Mouse (Mus musculus): Measurements from ENCODE around the gene Olfr1076. TPM values are rescaled to one million over a fixed set of nuclear protein-coding genes. Genes with fewer than 3 reads are reported as not detected.
"Not testable (repeated sequence)": the region's sequence is repeated elsewhere in the genome, so short reads cannot be mapped to it uniquely, and the experiment has no call there.

Olfr1076 gene
- not detected in 2 replicates for polyA plus RNA-seq (2016; fragmentation: Nextera tagmentation; extraction: Ambion mirVana)

GRCm38 (mm10) chr2:86508161-86508560, at the start of gene Olfr1076:
Gene Olfr1076, plus strand, starts transcription at chr2:86508461.
- WGBS: 70% methylated on average over 1 of the region's 1 CpGs
- Histone ChIP-seq H3K36me3 (replicated peaks) (no peaks in the 10 kb centered on the region), H3K4me3 (replicated peaks) (no peak within 1 kb of the TSS), H3K4me1 (no peaks in the 10 kb centered on the region), H3K9me3 (no peaks in the 10 kb centered on the region), H3K27me3 (no peaks in the 10 kb centered on the region), H3K4me2 (no peak within 1 kb of the TSS), H3K9ac (no peak within 1 kb of the TSS), H3K27ac (no peak within 1 kb of the TSS)
- ATAC-seq (ENCODE audit: low FRiP score): no peak

GRCm38 (mm10) chr2:86460434-86460833, 47.8 kb upstream of the Olfr1076 start:
- H3K4me1 ChIP-seq: no peaks in the 10 kb centered on the region
- no peak overlapping the region for H3K4me2 ChIP-seq
- WGBS: 74% methylated on average over 1 of the region's 1 CpGs
- H3K9me3 ChIP-seq: no peaks in the 10 kb centered on the region
- no peak overlapping the region for H3K9ac ChIP-seq
- H3K4me3 ChIP-seq (replicated peaks): no peak overlapping the region
- H3K27me3 ChIP-seq: no peaks in the 10 kb centered on the region
- H3K27ac ChIP-seq: no peak overlapping the region
- no peaks in the 10 kb centered on the region for H3K36me3 ChIP-seq (replicated peaks)
- no peak for ATAC-seq (ENCODE audit: low FRiP score)

- Histone ChIP-seq H3K36me3 (replicated peaks) (no peaks in the 10 kb centered on the region), H3K9ac (no peak overlapping the region), H3K27me3 (no peaks in the 10 kb centered on the region), H3K4me3 (replicated peaks) (no peak overlapping the region), H3K4me1 (no peaks in the 10 kb centered on the region), H3K9me3 (no peaks in the 10 kb centered on the region), H3K4me2 (no peak overlapping the region), H3K27ac (no peak overlapping the region)
- WGBS: 41% methylated on average over 10 of the region's 10 CpGs
- ATAC-seq (ENCODE audit: low FRiP score): peak; percentile 83
Observed at GRCm38 (mm10) chr2:86464442-86465109, 43.7 kb upstream of the Olfr1076 start.

GRCm38 (mm10) chr2:86487286-86487685, 21.0 kb upstream of the Olfr1076 start, which contains the start of gene Olfr228:
Gene Olfr228, minus strand, starts transcription at chr2:86487386.
- no peaks in the 10 kb centered on the region for H3K9me3 ChIP-seq
- no peaks in the 10 kb centered on the region for H3K4me1 ChIP-seq
- no peak within 1 kb of the TSS for H3K27ac ChIP-seq
- H3K4me2 ChIP-seq: no peak within 1 kb of the TSS
- no peaks in the 10 kb centered on the region for H3K36me3 ChIP-seq (replicated peaks)
- 35% methylated on average over 1 of the region's 1 CpGs for WGBS
- H3K27me3 ChIP-seq: no peaks in the 10 kb centered on the region
- no peak for ATAC-seq (ENCODE audit: low FRiP score)
- H3K9ac ChIP-seq: no peak within 1 kb of the TSS
- no peak within 1 kb of the TSS for H3K4me3 ChIP-seq (replicated peaks)

- ATAC-seq (ENCODE audit: low FRiP score): no peak
- Histone ChIP-seq H3K27ac (no peak overlapping the region), H3K4me1 (no peaks in the 10 kb centered on the region), H3K36me3 (replicated peaks) (no peaks in the 10 kb centered on the region), H3K9me3 (no peaks in the 10 kb centered on the region), H3K4me2 (no peak overlapping the region), H3K9ac (no peak overlapping the region), H3K27me3 (no peaks in the 10 kb centered on the region), H3K4me3 (replicated peaks) (no peak overlapping the region)
- 67% methylated on average over 1 of the region's 1 CpGs for WGBS
Observed at GRCm38 (mm10) chr2:86530991-86531390, 22.7 kb downstream of the Olfr1076 start.

- no peak for ATAC-seq (ENCODE audit: low FRiP score)
- Histone ChIP-seq H3K36me3 (replicated peaks) (no peaks in the 10 kb centered on the region), H3K4me1 (no peaks in the 10 kb centered on the region), H3K27ac (no peak within 1 kb of the TSS), H3K9ac (no peak within 1 kb of the TSS), H3K4me3 (replicated peaks) (no peak within 1 kb of the TSS), H3K9me3 (no peaks in the 10 kb centered on the region), H3K4me2 (no peak within 1 kb of the TSS), H3K27me3 (no peaks in the 10 kb centered on the region)
- WGBS: 63% methylated on average over 1 of the region's 1 CpGs
Observed at GRCm38 (mm10) chr2:86542380-86542779, 34.1 kb downstream of the Olfr1076 start, which contains the start of gene Olfr1079. Gene Olfr1079, minus strand, starts transcription at chr2:86542480.

- ATAC-seq (ENCODE audit: low FRiP score); H3K9me3 ChIP-seq: not testable (repeated sequence)
Observed at GRCm38 (mm10) chr2:86558135-86558534, 49.9 kb downstream of the Olfr1076 start, which contains the start of gene Olfr1080. Gene Olfr1080, minus strand, starts transcription at chr2:86558235.

More at GRCm38 (mm10) chr2:86558135-86558534, 49.9 kb downstream of the Olfr1076 start, which contains the start of gene Olfr1080:
- not testable (repeated sequence) for H3K27ac ChIP-seq; H3K4me3 ChIP-seq (replicated peaks); H3K4me1 ChIP-seq; H3K27me3 ChIP-seq; H3K9ac ChIP-seq; H3K36me3 ChIP-seq (replicated peaks); H3K4me2 ChIP-seq

Other genes starting within 250 kb of the Olfr1076 start
- not detected in 2 replicates for gene Olfr1051, start 229.4 kb upstream of the Olfr1076 start, polyA plus RNA-seq (2016; fragmentation: Nextera tagmentation; extraction: Ambion mirVana)
- gene Olfr1052, start 216.0 kb upstream of the Olfr1076 start, polyA plus RNA-seq (2016; fragmentation: Nextera tagmentation; extraction: Ambion mirVana): not detected in 2 replicates
- gene Olfr1053, start 193.2 kb upstream of the Olfr1076 start, polyA plus RNA-seq (2016; fragmentation: Nextera tagmentation; extraction: Ambion mirVana): not detected in 2 replicates
- gene Olfr1054, start 173.0 kb upstream of the Olfr1076 start, polyA plus RNA-seq (2016; fragmentation: Nextera tagmentation; extraction: Ambion mirVana): not detected in 2 replicates
- gene Olfr1055, start 158.2 kb upstream of the Olfr1076 start, polyA plus RNA-seq (2016; fragmentation: Nextera tagmentation; extraction: Ambion mirVana): not detected in 2 replicates
- not detected in 2 replicates for gene Olfr1056, start 146.0 kb upstream of the Olfr1076 start, polyA plus RNA-seq (2016; fragmentation: Nextera tagmentation; extraction: Ambion mirVana)
- not detected in 2 replicates for gene Olfr1057, start 130.1 kb upstream of the Olfr1076 start, polyA plus RNA-seq (2016; fragmentation: Nextera tagmentation; extraction: Ambion mirVana)
- gene Olfr1058, start 119.9 kb upstream of the Olfr1076 start, polyA plus RNA-seq (2016; fragmentation: Nextera tagmentation; extraction: Ambion mirVana): not detected in 2 replicates
- not detected in 2 replicates for gene Olfr1061, start 94.4 kb upstream of the Olfr1076 start, polyA plus RNA-seq (2016; fragmentation: Nextera tagmentation; extraction: Ambion mirVana)
- not detected in 2 replicates for gene Olfr1062, start 81.7 kb upstream of the Olfr1076 start, polyA plus RNA-seq (2016; fragmentation: Nextera tagmentation; extraction: Ambion mirVana)
- not detected in 2 replicates for gene Olfr1065, start 57.9 kb upstream of the Olfr1076 start, polyA plus RNA-seq (2016; fragmentation: Nextera tagmentation; extraction: Ambion mirVana)
- gene Olfr1066, start 52.2 kb upstream of the Olfr1076 start, polyA plus RNA-seq (2016; fragmentation: Nextera tagmentation; extraction: Ambion mirVana): not detected in 2 replicates
- gene Olfr228, start 21.1 kb upstream of the Olfr1076 start, polyA plus RNA-seq (2016; fragmentation: Nextera tagmentation; extraction: Ambion mirVana): not detected in 2 replicates
- gene Olfr1079, start 34.0 kb downstream of the Olfr1076 start, polyA plus RNA-seq (2016; fragmentation: Nextera tagmentation; extraction: Ambion mirVana): not detected in 2 replicates
- gene Olfr1080, start 49.8 kb downstream of the Olfr1076 start, polyA plus RNA-seq (2016; fragmentation: Nextera tagmentation; extraction: Ambion mirVana): not detected in 2 replicates
- gene Olfr1082, start 90.5 kb downstream of the Olfr1076 start, polyA plus RNA-seq (2016; fragmentation: Nextera tagmentation; extraction: Ambion mirVana): not detected in 2 replicates
- not detected in 2 replicates for gene Olfr1084, start 131.3 kb downstream of the Olfr1076 start, polyA plus RNA-seq (2016; fragmentation: Nextera tagmentation; extraction: Ambion mirVana)
- gene Olfr1085, start 153.6 kb downstream of the Olfr1076 start, polyA plus RNA-seq (2016; fragmentation: Nextera tagmentation; extraction: Ambion mirVana): not detected in 2 replicates
- not detected in 2 replicates for gene Olfr1086, start 171.6 kb downstream of the Olfr1076 start, polyA plus RNA-seq (2016; fragmentation: Nextera tagmentation; extraction: Ambion mirVana)
- gene Olfr1087, start 189.9 kb downstream of the Olfr1076 start, polyA plus RNA-seq (2016; fragmentation: Nextera tagmentation; extraction: Ambion mirVana): not detected in 2 replicates
- gene Olfr1089, start 225.2 kb downstream of the Olfr1076 start, polyA plus RNA-seq (2016; fragmentation: Nextera tagmentation; extraction: Ambion mirVana): not detected in 2 replicates